Mouse (Mus musculus): ENCODE data around the gene Vmn1r46.
"Not testable (repeated sequence)": the region's sequence is repeated elsewhere in the genome, so short reads cannot be mapped to it uniquely, and the experiment has no call there.

Vmn1r46 gene

DNA sequence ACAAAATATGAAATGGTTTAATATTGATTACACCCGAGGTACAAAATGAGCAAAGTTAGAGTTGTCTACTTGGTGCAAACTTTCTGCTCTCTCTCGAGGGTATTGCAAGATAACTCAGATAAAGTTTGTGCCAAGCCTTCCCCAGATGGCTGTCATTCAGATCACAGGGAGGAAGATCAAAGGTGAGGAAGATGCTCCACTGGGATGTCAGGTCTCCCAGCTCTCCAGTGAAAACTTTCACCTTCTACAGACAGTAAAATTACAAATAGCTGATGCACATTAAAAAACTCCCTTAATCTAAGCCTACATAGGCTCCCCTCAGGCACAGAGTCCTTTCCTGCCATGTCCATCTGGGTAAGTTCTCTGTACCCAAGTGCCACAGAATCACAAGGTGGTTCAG is at the start of gene Vmn1r46:
TSS of gene Vmn1r46 (plus strand) at position 301 of the 400 bp plus-strand sequence.
- DNase-seq, result no peak

DNA sequence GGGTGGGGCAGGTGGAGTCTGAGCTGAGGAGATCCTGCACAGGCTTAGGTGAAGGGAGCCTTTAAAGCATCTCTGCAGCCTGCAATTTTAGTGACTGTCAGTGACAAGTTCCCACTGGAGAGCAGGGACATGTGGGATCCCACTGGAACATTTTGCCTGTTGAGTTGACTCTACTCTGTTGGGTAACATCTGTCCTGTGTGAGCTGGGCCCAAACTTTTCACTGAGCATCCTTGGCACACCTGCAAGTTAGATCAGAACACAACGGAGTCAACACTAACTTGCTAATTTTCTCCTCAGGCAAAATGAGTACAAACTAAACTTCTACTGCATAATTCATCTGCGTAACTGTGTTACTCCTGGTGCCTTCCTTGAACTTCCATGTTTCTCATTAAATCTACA is 28.6 kb upstream of the Vmn1r46 start, which contains the start of gene Vmn1r45:
TSS of gene Vmn1r45 (minus strand) at position 101 of the 400 bp plus-strand sequence.
- DNase-seq, result not testable (repeated sequence)

DNA sequence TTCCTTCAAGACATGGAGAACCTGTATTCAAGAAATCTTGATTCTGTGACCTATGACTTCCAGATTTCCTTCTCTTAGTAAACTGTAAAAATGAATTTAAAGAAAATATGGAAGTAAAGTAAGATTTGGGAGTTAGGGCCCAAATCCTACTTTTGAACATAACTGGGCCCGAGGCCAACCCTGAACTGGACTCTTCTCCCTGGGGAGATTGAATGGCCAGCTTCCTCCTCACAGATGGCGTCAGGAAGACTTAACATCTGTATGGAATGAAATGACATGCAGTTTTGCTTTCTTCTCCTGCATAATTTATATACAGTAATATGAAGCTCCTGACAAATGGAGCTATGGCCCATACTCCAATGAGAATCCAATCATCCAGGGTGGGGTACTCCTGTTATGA is 28.2 kb upstream of the Vmn1r46 start:
- no peak for DNase-seq

DNA sequence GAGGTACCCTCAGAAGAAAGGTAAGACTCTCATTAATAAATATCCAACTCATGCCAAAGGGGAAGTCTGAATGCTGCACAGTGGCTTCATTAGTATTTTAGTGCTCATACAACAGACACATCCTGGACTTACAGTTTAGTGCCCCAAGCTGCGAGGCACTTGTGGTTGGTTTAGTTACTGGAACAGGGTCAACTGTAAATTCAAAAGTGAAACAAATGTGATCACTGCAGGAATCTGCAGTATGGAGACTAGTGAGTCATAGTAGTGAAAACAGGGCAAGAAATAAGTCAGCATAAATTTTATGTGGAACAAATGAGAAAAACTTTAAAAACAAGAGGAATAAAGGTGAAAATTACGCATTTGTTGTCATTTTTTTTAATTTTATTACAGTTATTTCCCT is 15.6 kb upstream of the Vmn1r46 start:
- DNase-seq, result no peak

DNA sequence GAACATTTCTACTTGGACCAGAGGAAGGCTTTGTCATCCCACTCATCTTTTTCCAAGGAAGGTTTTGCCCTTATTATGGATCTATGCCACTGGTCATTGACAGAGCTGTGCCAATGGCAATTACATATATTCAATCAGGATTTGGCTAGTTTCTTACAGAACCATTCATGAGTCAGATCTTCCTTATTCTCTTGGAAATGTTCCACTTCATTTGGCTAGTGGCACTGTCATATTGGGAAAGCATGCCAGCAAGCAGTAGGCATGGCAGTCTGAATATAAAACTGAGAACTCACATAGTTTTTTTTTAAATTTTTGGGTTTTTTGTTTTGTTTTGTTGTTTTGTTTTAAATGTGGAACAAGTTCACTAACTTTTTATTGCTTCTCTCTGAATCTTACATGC is 2.8 kb upstream of the Vmn1r46 start:
- no peak for DNase-seq

DNA sequence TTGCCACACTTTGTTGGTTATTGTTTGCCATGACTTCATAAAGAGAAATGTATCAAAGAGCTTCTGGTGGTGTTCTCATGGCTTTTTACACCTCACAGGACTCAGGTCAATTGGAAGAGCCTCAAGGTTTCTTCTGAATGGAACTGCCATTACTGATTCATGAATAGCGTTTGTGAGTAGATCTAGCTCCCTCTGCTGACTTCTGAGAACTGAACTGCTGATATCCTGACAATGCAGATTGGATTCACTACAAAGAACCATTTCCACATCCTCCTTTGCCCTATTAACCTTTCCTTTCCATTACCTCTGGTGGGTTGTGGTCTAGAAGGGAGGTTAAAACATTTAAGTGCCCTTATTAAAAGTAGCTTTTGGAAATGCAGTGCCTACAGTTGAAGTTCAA is 16.9 kb downstream of the Vmn1r46 start:
- DNase-seq, result no peak

DNA sequence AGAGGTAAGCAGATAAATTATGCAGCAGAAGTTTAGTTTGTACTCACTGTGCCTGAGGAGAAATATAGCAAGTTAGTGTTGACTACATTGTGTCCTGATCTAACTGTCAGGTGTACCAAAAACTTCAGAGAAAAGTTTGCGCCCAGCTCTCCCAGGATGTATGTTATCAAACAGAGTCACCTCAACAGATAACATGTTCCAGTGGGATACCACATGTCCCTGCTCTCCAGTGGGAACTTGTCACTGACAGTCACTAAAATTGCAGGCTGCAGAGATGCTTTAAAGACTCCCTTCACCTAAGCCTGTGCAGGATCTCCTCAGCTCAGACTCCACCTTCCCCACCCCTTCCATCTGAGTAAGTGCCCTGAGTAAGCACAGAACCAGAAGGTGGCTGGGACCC is 46.7 kb downstream of the Vmn1r46 start, which contains the start of gene Vmn1r47:
TSS of gene Vmn1r47 (plus strand) at position 301 of the 400 bp plus-strand sequence.
- not testable (repeated sequence) for DNase-seq
